Mouse (Mus musculus) kidney, adult 9 months (tissue): ENCODE data around the gene Rpl18.

Experiments
- DNase-seq: peaks from one replicate; pipeline ENCODE4 v3.0.0; 2022

The Rpl18 gene

DNA sequence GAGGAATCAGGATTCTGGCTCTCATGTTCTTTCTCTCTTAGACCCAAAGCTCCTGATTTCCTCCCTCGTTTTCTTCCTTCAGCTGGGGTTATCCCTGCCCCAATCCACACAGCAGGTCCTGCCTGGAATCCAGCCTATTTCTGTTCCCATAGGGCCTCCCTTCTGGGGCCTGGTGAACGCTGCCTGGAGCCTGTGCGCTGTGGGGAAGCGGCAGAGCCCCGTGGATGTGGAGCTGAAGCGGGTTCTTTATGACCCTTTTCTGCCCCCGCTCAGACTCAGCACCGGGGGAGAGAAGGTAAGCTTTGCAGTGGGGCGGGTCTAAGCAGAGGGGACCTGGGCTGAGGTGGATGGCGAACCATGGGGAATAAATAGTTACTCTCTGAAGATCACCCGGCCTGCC, 14.2 kb upstream of the Rpl18 start:
- DNase-seq, result no peak

DNA sequence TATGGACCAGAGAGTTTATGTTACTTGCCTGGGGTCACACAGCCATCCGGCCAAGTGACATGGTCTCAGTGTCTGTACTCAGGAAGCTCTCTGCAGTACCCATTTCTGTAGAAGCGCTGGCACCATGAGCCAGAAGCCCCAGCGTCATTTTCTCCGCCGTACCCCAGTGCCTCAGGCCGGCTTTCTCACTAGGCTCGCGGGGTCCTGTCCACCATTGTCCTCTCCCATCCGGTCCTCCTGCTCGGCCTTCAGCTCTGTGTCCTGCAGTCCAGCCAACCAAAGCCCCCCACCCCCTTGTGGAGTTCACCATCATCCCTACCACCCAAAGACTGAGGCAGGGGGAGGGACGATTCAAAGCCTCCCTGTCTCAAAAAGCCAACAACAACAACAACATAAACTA, 13.7 kb upstream of the Rpl18 start:
- DNase-seq, result no peak

DNA sequence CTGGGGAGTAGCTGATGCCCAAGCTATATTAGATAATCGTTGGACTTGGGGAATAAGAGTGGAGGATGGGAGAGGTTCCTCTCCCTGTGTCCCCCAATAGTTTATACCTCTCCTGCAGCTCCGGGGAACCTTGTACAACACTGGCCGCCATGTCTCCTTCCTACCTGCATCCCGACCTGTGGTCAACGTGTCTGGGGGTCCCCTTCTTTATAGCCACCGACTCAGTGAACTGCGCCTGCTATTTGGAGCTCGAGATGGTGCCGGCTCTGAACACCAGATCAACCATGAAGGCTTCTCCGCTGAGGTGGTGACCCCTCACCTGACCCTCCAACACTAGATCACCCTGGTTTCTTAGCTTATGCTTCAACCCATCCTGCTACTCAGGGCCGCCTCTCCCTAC, 12.9 kb upstream of the Rpl18 start:
- DNase-seq, result no peak

DNA sequence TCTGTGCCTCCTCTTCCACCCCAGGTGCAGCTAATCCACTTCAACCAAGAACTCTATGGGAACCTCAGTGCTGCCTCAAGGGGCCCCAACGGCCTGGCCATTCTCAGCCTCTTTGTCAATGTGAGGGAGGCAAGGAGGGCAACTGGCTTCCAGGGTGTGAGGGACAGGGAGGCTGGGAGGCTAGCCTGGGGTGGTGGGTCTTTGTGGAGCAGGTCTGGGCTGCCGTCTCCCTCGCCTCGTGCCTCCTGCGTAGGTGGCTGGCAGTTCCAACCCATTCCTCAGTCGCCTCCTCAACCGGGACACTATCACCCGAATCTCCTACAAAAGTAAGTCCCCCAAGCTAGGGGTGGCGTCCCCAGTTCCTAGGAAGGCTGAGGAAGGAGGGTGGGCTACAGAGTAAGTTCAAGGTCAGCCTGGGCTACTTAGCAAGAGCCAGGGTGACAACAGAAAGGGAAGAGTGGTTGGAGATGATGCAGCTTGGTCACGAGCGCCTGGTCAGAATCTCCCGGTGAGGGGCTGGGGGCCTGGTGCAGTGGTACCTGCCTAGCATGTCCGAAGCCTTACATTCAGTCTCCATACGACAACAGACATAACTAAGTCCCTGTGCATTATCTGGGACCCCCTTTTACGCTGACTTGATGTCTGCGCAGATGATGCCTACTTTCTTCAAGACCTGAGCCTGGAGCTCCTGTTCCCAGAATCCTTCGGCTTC, 12.3 kb upstream of the Rpl18 start:
- DNase-seq, result peak; percentile 45

DNA sequence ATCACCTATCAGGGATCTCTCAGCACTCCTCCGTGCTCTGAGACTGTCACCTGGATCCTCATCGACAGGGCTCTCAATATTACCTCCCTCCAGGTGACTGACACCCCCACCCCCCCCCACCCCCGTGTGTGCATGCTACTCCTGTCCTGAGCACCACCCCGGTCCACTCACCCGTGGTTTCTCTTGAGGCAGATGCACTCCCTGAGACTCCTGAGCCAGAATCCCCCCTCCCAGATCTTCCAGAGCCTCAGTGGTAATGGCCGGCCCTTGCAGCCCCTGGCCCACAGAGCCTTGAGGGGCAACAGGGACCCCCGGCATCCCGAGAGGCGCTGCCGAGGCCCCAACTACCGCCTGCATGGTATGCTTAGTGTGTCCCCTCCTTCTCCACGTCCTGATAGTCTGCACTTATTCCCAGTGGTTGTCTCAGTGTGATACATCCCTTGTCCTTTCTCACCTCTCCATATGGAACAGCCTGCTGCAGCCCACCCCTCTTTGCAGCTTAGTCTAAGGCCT, 11.7 kb upstream of the Rpl18 start:
- no peak for DNase-seq

DNA sequence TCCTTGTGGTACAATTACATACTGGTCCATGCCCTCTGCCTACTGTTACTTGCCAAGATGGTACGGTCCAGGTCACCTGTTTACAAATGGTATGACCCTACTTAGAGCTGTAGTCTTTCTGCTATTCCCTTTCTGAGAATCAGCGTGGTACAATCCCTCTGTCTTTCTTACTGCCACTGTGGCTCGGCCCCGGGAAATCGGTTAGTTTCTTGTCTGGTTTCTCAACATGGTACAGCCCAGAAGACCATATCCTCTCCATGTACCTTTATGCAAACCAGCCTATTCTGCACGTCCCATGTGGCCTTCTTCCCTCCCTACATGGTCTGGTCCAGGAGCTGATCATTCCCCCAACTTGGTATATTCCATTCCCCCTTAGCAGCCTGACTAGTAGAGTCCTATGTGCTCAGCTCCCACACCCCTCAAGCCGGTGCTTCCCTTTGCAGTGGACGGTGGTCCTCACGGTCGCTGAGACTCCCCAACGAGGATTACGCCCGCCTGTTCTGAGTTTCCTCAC, 11.2 kb upstream of the Rpl18 start:
- peak; percentile 95 for DNase-seq

DNA sequence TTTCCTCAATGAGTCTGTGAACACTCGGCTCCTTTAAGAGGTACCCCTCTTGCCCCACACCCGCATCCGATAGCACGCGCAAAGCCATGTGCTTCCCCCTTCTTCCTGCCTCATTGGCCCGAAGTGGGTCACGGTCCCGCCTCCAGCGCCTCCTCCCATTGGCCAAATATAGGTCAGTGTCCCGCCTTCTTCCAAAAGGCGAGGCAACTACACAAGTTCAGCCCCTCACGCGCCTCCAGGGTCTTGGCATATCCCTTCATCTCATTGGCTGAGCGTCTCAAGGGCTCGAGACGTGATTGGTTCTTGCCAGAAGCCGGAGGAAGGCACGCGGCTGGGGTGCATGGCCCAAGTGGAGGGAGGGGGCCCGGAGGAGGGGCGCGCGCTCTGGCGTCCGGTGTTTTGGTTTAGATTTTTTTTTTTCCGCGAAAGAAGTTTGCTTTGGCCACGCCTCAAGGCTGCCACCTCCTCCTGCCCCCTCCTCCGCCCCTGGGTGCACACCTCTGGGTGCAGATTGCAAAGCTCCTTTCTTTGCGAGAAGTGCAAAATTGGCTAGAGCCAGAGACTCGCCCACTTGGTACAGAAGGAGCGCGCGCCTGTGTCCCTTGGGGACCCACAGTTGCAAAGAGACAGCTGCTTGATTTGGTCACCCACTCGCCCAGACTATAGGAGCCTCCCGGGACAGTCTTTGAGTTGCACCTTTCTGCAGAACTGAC, 10.4 kb upstream of the Rpl18 start, which contains the start of gene Dbp:
Dbp (plus strand) TSS at position 359 of the 713 bp plus-strand sequence.
- DNase-seq, result peak; percentile 100

DNA sequence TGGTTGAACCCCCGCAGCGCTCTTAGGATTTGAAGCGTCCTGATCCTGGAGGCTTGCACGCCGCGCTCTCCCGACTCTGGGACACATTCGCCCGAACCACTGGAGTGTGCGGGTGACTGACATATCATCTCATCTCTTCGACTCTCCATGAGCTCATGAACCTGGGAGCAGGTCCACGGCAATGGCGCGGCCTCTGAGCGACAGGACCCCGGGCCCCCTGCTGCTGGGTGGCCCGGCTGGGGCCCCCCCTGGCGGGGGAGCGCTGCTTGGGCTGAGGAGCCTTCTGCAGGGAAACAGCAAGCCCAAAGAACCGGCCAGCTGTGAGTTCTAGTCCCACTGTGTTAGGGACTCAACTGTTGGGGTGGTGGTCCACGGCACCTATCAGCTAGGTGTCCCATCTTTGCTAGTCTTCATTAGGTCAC, 9.8 kb upstream of the Rpl18 start:
- no peak for DNase-seq

DNA sequence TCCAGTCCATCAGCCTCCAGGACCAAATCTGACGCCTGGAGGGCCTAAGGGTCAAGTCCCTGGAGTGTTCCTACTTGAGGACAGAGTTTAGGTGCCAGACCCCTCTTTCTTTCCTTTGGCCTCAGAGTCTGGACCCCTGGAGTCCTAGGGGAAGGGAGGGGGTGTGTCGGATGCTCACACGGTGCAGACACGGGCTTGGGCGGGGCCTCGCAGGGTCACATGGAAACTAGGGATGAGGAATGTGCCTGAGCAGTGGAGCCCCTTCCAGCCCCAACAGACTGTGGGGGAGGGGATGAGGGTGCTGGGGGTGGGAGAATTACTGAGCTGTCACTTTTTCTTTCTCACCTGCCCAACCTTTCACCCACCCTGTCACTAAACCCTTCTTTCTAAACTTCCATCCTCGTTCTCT, 9.4 kb upstream of the Rpl18 start:
- DNase-seq, result peak; percentile 98

DNA sequence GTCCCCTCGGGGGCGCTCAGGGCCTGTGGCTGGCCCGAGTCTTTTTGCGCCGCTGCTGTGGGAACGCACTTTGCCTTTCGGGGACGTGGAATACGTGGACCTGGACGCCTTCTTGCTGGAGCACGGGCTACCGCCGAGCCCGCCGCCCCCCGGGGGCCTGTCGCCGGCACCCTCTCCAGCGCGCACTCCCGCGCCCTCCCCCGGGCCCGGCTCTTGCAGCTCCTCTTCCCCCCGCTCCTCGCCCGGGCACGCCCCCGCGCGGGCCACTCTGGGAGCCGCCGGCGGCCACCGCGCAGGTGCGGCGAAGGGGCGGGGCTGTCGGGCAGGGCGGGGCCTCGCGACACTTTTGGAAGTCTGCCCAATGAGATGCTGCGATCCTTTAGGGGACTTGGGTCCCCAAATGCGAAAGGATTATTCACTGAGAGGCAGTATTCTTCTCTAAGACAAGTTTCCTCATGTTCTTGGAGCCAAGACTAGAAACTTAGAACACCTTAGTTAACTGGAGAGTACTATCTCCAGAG, 8.5 kb upstream of the Rpl18 start:
- peak; percentile 93 for DNase-seq

DNA sequence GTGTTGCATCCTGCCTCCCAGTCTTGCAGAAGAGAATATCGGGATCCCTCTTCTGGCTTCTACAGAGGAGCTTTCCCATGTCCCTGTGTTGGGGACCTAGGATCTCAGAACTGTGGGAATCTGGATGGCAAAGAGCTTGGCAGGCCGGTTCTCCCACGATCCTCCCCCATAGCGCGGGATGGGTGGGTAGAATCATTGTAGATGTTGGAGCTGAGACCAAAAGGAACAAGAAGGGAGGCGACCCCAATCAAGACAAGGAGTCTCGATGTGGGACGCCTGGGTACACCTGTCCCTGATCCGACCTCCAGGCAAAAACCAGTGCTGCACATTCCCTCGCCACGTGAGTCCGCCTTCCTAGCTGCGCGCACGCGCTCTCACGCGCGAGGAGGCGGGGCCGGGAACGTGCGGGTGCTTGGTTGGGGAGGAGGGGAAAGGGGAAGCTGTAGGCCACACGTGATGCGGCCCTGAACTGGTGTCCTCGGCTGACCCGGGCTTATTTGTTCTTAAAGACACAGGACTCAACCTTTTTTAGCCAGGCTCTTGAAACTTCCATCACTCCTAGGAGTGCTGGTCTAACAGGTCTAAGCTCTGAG, 7.8 kb upstream of the Rpl18 start:
- peak; percentile 100 for DNase-seq

DNA sequence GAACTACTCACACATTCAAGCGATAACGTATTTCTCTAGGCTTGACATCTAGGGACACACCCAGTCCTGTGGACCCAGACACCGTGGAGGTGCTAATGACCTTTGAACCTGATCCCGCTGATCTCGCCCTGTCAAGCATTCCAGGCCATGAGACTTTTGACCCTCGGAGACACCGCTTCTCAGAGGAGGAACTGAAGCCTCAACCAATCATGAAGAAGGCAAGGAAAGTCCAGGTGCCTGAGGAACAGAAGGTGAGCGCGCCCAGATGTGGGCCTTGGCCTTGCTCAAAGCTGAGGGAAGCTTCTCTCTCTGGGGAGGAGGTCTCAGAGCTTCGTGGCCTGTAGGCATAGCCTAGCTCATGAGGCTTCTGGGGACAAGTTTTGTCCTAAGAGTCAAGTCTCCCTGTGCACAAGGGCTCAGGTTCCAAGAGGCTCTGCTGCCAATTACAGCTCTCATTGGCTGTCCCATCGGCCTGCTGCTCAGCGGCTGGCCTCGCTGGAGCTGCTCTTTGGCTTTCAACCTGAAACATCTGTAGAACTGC, 7.0 kb upstream of the Rpl18 start:
- peak; percentile 94 for DNase-seq

DNA sequence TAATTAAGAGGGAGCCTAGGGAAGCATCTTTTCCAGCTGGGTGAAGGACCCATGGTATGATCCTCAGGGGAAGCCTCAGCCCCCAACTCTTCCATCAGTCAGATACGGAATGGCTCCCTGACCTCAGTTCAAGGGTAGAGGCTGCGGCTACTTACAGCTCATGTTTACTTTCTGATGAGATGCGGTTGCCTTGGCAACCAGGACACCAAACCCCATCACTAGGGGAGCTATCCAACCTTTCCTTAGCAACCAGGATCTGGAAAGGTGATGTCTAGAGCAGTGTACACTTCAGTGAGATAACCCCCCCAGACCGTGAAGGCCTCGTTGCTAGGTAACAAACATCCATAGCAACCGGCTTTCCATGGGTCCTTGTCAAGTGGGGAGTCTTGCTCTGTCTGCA, 6.2 kb upstream of the Rpl18 start:
- peak; percentile 51 for DNase-seq

DNA sequence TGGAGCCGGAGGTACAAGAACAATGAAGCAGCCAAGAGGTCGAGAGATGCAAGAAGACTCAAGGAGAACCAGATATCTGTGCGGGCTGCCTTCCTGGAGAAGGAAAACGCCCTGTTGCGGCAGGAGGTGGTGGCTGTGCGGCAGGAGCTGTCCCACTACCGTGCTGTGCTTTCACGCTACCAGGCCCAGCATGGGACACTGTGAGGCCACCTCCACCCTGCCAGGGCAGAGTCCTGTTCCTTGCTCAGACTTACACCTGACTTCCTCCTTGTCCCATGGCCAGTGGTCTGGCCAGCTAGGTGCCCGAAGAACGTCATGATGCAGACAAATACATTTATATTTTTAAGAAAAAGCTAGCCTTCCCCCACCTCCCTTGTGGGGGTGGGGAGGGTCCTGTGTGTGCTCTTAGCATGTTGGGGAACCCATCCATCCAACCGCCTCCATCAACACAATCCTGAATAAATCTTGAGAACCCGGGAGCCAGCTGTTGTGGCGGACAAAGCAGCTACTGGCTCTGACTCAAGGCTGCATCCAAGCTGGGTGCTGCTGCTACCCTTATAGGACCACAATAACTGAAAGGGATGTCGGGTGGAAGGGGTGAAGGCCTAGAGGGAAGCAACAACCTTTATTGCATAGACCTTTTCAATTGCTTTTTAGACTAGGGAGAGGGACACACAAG, 5.4 kb upstream of the Rpl18 start:
- peak; percentile 52 for DNase-seq

DNA sequence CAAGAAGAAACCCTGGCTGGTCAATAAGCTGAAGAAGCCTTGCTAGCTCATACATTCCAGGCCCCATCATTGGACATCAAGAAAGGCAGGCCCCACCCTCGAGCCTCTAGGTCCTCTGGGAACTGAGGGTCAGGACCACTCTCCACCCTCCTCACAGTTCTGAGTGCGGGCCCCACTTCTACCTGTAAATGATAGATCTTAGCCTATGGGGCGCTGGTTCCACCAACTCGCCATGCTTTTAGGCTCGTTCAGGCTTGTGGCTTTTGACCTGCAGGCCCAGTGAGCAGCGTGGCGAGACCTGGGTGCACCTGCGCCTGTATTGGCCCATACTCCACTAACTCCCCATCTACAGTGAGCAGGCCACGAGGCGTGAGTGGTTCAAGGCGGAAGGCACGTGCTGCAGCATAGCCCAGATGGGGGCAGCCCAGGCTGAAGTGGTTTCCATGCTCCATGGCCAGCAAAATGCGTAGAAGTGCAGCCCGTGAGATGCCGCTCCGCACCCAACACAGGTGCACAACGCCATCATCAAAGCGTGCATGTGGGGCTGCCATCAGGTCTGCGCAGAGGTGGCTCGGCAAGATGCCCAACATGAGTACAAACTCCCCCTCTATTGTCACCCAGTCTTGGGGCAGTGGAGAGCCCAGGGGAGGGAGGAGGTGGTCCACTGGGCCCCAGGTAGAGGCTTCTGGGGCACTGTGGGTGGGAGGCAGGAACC, 4.6 kb upstream of the Rpl18 start:
- peak; percentile 68 for DNase-seq

DNA sequence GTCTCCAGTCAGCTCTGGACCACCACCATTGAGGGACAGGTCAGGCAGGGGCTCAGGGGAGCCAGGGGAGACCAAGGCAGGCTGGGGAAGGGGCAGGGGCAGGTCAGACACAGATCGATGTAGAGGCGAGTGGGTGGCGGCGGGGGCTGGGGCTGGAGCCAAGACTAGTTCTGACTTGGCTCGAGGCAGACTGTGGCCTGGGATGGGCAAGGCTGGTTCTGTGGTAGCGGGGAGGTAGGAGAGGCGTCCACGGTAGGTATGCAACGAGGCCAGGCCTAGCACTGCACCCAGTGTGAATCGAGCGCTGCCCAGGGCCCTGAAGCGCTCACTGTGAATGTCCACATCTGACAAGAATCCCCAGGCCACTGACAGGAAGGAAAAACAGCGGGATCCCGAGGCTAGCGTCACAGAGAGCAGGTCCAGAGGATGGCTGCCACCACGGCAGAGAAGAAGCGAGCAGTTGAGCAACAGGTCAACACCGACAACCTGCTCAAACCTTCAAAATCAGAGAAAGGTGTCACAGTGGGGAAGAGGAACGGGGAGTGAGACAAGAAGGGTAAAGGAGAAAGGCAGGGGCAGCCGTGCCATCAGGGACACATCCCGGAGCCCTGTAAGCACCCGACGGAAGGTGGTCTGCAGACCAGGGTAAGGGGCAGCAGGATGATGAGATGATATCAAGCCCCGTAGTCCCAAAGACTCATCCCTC, 3.8 kb upstream of the Rpl18 start:
- DNase-seq, result peak; percentile 66

DNA sequence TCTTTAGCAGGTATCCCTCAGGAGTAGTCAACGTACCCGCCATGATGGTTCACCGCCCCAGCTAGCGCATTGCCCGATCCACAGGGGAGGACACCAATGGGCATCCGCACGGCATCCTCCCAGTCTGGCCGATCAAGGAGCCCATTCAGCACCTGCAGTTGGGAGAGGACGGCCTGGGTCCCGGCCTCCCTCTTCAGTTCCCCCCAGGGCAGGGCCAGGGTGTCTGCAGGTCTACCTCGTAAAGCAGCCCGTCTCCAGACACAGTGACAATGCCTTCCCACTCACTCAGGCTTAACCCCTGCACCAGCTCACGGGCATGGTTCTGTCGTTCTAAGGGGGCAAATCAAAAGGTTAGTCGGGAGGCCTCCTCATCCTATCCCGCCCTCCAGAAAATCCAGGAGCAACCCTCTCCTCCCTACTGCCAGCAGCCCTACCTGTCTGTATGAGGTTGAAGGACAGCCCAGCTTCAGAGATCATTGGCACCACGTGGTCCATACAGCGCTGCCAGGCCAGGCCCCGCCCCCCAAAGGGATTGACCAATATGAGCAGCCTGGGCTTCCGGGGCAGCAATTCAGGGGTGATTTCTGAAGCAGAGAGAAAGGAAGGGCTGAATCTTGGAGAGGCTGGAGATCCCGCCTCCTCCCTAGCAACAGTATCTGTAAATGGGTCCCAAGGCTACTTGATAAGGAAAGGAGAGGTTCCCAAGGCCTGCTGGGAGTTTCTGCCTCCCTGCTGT, 3.1 kb upstream of the Rpl18 start:
- peak; percentile 97 for DNase-seq

DNA sequence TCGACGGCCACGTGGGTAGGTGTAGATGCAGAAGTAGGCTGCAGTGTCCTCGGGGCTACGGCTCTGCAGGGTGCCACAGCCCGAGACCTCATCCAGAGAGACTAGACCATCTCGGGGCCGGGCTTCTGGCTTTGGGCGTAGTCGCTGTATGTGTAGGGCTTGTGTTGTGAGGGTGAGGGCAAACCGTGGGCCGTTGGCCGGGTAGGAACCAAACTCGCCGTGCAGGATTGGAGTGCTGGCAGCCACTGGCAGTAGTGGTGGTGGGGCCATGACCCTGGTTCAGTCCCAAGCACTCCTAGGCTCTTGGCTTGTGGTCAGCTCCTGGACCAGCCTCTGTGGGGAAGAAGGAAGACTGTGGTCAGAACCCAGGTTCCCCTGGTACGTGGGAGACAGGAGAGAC, 1.9 kb upstream of the Rpl18 start:
- peak; percentile 54 for DNase-seq

DNA sequence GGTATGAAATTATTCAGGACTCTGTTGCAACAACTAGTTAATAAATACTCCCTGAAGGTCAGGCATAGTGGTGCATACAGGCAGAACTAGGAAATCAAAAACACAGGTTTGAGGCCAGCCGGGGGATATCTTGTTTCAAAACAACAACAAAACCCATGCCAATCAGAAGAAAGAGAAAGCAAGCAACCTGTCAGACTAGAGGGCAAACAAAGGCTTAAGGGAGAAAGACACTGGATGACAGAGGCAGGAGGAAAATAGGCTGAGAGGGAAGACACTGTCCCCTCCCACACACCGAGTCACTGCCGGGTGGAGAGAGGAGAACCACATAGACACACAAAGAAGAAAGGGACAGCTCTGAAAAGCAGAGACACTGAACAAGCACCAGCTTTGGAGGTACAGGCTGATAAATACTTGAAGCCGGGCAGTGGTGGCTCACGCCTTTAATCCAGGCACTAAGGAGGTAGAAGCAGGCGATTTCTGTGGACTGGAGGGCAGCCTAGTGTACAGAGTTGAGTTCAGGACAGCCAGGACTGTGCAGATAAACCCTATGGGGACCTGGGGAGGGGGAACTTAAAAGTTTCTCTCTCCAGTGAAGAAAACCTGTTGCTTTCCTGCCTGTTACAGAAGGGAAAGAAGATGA, 1.3 kb upstream of the Rpl18 start:
- peak; percentile 55 for DNase-seq

DNA sequence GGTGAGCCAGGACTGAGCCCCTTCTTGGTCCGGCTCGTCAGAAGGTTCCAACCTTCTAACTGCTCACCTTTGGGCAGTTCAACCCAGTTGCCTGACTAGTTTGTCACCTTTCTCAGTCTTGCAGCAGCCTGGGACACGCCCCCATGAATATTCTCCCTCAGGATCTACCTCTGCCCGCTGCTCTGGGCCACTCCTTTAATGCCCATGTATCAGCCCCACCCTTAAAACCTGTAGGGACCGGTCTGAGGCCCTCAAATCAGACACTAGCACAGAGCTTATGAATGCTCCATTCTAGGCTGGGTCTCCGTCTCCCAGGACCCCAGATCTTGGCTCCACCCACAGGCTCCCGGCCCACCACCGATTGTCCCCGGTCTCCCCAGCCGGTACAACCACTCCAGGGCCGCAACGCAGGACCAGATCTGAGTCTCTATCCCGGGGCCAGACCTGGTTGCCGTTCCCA, 597 bp upstream of the Rpl18 start:
- peak; percentile 79 for DNase-seq
